Mouse (Mus musculus): Measurements from ENCODE around the gene Cenpt.

The Cenpt gene

GRCm38 (mm10) chr8:105805964-105806363 lies 47.1 kb downstream of the Cenpt start:
- no peak for DNase-seq (ENCODE audit: low spot score in 2 of 2)

DNA sequence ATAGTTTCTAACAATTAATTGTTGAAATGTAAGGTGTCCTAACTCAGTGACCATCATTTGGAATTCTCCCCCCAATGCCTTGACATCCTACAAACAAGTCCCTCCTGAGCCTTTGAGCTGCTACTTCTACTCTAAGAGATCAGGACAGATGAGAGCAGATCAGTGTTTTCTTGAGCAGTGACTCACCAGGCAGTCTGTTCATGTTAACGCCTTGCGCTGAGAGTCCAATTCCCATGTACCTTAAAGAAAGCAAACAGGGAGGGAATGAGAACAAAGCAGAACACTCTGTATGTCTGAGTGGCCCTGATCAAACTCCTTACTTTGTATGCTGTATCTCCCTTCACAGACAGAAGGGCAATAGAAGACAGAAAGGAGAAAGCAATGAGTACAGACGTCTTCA lies 47.7 kb downstream of the Cenpt start:
- no peak for DNase-seq (ENCODE audit: low spot score in 2 of 2)

- no peak for DNase-seq (ENCODE audit: low spot score in 2 of 2)
These were observed 48.3 kb downstream of the Cenpt start for GRCm38 (mm10) chr8:105804797-105805196.

DNA sequence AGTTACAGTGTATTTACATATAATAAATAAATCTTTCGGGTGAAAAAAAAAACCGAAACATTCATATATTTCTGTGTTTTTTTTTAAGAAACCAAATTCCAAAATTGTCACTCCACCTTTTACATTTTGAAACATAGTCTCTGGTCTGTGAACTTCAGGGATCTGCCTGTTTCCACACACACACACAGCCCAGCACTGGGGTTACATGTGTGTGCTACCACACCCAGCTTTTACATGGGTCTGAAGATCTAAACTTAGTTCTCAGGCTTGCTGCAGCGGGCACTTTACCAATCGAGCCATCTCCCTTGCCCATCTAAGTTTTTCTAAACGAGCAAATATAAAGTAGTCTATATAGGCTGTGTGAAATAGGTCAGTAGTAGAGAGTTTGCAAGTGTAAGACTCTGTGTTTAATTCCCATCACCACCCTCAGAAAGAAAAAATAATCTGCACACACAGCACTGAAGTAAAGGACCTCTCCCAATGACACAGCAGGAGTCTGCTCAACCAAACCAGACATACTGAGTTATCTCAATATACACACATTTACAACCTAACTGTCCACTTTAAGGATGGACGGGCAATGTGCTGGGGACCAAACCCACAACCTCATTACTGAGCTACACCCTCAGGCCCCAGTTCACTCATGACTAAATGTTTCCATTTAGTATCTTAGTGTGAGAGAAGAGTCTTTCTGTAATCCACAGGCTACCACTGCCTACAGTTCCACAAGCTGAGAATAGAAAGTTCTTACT lies 51.7 kb downstream of the Cenpt start:
- no peak for DNase-seq (ENCODE audit: low spot score in 2 of 2)

- DNase-seq (ENCODE audit: low spot score in 2 of 2), result no peak
These were observed 53.8 kb downstream of the Cenpt start for GRCm38 (mm10) chr8:105799091-105799812.

- no peak for DNase-seq (ENCODE audit: low spot score in 2 of 2)
These were observed 54.7 kb downstream of the Cenpt start for GRCm38 (mm10) chr8:105798408-105798807.

- no peak for DNase-seq (ENCODE audit: low spot score in 2 of 2)
These were observed 57.3 kb downstream of the Cenpt start for GRCm38 (mm10) chr8:105795785-105796184.

Measured in thymus, postnatal 10 days (tissue).